Mouse (Mus musculus) gastrocnemius, adult 2 months (tissue): Measurements from ENCODE around the gene Atp1a4. TPM values are rescaled to one million over a fixed set of nuclear protein-coding genes. Genes with fewer than 3 reads are reported as not detected.

Source experiments
- DNase-seq: peaks from one replicate; pipeline ENCODE4 v3.0.0; 2022
- H3K27ac ChIP-seq: fragments of 200-600 bp; 2 replicates; pipeline ENCODE4 v1.8.1; 2022; ENCODE audit warnings: mild to moderate bottlenecking
- H3K4me3 ChIP-seq: fragments of 200-600 bp; 2 replicates; pipeline ENCODE4 v1.8.1; 2022; ENCODE audit warnings: mild to moderate bottlenecking, moderate library complexity
- CTCF ChIP-seq: fragments of 200-600 bp; IDR thresholded peaks from 2 replicates; pipeline ENCODE4 v1.8.1; 2022; ENCODE audit warnings: antibody characterized with exemption, mild to moderate bottlenecking, moderate library complexity
- intact Hi-C: fragments of 180-260 bp; cut with DNase I; formaldehyde crosslinking; loops from one replicate; pipeline ENCODE4 v1.15.1; 2025
- total RNA-seq, 2 experiments: library from RNA; stranded (reverse); gene quantifications; 2 replicates each; pipeline ENCODE4 v1.2.3; 2021

Atp1a4 gene
- total RNA-seq, 2 experiments from 2014 or later = 0.20 to 0.43 TPM

DNA sequence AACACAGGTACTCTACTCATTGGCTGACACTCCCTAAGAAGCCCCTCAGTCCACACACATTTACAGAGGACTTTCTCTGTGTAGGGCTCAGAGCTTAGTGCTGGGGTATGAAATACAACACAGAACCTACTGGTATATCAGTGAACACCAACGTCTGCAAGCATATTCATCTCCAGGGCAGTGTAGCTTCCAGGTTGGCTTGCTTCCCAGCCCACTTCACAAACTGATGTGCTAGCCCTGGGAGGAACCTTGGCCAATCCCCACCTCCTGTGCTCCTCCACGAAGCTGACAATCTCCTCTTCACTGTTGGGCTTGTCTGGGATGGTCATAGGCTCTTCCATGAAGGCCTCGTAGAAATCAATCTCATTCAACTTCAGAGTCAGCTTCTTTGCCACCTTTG, 43.5 kb downstream of the Atp1a4 start:
- peak; percentile 77 for DNase-seq
- intact Hi-C loops = loop anchor here (5.0 kb wide), 3 partner anchors 52 to 98 kb away; partner anchors contain the start of gene Atp1a2
- Histone ChIP-seq H3K27ac (peak overlapping the region; percentile 70), H3K4me3 (peak overlapping the region; percentile 77)
- no peak for TF ChIP-seq CTCF

DNA sequence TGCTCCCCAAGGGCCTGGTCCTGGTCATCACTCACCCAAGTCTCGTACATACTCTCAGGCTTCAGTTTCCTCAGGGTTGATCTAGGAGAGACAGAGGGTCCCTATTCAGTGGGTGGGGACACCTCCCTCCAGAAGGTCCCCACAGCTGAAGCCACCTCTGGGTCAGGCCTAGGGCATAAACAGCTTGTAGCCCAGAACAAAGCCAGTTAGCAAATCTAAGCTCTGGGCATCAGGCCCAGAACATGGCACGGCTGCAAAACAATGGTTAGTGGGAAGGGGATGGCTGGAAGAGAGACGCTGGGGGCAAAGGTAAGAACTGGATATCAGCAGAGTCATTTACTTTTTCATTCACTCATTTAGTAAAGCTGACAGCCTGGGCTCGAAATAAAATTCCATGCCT, 44.4 kb downstream of the Atp1a4 start:
- H3K4me3 ChIP-seq = peak overlapping the region; percentile 77
- TF ChIP-seq CTCF = no peak
- intact Hi-C loops = no loop called here
- DNase-seq = no peak
- peak overlapping the region; percentile 70 for H3K27ac ChIP-seq

DNA sequence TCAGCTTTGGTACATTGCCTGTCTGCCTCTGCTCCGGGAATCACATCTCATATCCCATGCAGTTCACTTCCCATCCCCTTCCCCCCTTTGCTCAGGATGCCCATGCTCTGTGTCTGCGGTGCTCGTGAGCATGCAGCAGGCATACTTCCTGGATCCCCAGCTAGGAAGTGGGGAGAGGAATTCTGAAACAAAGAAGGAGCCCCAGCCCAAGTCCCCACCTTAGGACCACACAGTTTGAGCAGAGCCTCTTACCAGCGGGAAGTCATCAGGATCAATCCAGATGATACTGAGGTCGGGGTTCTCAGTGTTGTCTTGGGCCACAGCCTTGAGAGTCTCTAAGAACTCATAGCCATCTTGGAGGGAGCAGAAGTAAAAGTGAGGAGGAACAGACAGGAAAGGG, 45.4 kb downstream of the Atp1a4 start:
- TF ChIP-seq CTCF = no peak
- DNase-seq = no peak
- Histone ChIP-seq H3K27ac (peak overlapping the region; percentile 70; the same call in 1 of the 2 replicates), H3K4me3 (peak overlapping the region; percentile 77; the same call in 1 of the 2 replicates)
- intact Hi-C loops = no loop called here

DNA sequence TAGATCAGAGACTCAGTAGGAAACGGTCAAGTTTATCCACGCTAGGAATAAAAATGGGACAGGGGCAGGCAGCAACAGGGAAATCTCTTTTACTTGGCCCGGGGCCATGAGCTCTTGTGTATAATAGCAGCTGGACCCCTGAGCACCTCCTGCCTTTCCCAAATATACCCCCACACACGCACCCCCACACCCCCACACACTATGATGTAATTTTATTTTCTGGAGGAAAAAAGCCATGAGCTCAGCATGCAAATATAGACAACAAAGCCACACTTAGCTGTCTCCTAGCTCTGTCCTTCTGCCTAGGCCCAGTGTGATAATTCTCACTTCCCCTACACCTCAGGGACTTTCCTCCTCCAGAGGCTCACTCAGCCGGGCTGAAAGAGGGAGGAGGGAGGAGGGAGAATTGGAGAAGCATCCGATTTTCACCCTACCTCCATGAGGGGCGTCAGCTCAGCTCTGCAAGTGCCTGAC, 51.1 kb downstream of the Atp1a4 start:
- Histone ChIP-seq H3K4me3 (peak overlapping the region; percentile 76), H3K27ac (peak overlapping the region; percentile 95)
- peak; percentile 36 for DNase-seq
- TF ChIP-seq CTCF = no peak
- intact Hi-C loops = loop anchor here (5.0 kb wide), 1 partner anchor 40 kb away; no protein-coding TSS in a partner anchor

DNA sequence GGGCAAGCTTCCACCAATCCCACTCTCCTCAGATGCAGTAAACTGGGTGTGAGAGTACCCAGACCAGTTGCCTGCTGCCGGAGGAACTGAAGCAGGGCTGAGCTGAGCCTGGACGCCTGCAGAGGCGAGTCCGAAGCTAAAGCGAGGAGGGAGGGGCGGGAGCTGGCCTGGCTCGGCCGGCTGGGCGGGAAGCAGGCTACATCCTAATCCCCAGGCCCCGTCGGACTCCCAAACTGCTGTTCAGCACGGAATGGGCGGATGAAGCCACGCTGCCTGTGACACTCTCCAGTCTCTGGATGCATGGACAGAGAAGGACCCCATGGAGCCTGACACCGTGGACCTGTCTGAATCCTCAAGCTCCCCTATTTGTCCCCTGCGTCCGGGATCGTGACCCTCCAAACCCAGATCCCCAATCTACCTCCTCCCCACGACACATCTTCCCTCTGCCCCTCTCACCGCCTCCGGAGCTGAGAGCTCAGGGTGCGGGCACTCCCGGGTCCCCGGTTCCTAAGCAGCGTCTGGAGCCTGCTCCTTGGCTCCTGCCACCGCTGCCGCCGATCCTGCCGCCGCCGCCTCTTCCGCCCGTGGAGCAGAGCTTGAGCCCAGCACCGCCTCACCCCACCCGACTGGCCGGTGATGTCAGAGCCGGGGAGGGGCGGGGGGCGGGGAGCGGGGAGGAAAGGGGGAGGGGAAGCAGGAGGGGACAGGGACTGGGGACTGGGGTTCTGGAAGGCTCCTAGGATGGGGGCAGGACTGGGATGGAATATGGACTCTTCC, 51.9 kb downstream of the Atp1a4 start, which contains the start of gene Pea15a:
Pea15a (minus strand) TSS at position 664 of the 777 bp plus-strand sequence.
- intact Hi-C loops = loop anchor here (5.0 kb wide), 1 partner anchor 41 kb away; no protein-coding TSS in a partner anchor
- peak within 1 kb of the TSS; percentile 76 for H3K4me3 ChIP-seq
- H3K27ac ChIP-seq = peak within 1 kb of the TSS; percentile 95
- TF ChIP-seq CTCF = no peak
- DNase-seq = peak; percentile 92

DNA sequence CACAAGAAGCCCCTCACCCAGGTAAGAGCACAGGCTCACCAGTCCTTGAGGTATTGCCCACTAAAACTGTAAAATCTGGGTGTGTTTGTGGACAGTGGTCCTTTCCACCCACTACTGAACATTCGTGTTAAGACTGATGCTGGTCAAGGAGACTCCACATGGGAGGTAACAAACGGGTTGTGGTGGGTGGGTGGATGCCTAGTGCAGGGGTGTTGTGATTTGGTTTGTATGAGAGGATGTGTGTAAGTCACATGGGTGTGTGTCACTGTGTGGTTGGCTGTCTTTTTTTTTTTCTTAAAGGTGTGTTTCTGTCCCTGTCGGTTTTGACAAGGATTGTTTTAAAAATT, 52.5 kb downstream of the Atp1a4 start:
- TF ChIP-seq CTCF = no peak
- intact Hi-C loops = loop anchor here (5.0 kb wide), 1 partner anchor 42 kb away; no protein-coding TSS in a partner anchor
- Histone ChIP-seq H3K27ac (peak overlapping the region; percentile 95), H3K4me3 (peak overlapping the region; percentile 76)
- no peak for DNase-seq

DNA sequence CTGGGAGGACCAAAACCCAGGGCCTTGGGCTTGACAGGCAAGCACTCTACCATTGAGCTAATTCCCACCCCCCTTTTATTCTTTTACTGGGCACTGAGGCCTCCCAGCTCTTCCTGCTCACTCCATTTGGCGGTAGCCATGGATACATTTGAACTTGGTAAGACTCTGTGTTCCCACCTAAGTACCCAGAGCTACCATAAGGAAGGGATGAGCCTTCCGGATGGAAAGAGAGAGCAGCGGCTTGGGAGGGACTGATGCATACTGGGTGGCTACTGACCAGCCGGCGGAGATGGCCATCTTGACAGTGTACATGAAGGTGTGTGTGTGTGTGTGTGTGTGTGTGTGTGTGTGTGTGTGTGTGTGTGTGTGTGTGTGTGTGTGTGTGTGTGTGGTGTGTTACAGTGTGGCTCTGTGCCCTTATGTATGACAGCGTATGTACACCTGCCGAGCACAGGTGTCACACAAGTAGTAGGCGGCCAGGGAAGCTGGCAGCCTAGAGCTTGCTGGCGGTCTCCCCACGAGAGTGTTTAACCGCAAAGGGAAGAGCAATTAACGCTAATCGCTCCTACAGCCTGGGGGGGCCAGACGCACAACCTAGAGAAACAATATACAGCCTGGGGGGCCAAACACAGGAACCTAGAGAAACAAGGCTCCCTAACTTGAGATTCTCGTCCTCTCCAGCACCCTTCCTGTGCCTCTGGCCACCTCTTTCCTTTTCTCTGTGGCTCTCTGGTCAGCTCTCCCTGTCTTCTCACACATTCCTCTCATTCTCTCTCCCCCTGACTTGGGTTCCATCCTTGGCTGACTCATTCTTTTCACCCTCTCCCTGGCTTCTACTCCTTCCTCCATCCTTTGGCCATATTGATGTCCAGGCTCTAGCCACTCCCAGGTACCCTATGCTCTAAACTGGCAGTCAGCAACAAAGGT, 53.1 kb downstream of the Atp1a4 start:
- H3K4me3 ChIP-seq = peak overlapping the region; percentile 76
- TF ChIP-seq CTCF = no peak
- DNase-seq = no peak
- intact Hi-C loops = loop anchor here (5.0 kb wide), 1 partner anchor 42 kb away; no protein-coding TSS in a partner anchor
- H3K27ac ChIP-seq = peak overlapping the region; percentile 95

DNA sequence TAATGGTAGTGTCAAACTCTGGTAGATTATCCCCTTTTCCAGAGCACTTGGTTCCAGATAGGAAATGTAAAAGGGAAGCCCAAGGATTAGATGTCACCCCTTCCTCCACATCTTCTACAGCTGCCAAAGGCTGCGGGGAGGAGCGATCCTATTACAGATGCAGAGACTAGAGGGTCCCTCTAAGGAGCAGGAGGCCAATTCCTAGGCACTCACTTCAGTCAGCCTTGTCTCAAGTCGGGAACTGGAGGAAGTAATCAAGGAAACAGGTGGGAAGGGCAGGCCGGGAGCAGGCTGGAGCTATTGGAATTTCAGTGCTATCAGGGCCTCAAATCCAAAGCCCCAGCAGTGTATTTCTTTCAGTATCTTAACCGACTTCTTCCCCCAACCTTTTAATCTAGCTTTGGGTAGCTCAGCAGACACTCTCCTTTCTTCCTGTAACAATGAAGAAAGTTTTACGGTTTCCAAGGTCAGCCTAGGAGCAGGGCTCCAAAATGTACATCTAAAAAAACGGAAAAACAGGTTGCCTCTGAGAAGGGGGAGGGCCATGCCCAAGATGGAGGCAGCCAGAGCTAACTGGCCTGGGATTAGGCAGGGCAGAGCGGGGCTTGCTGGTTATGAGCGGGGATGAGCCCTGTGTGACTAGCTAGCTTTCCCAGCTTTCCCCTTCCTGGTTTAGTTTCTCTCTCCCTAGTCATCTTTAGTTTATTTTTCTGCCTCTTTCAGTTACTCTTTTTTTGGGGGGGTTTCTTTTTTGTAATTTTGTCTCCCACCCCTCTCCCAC, 54.0 kb downstream of the Atp1a4 start:
- peak overlapping the region; percentile 76 for H3K4me3 ChIP-seq
- DNase-seq = no peak
- H3K27ac ChIP-seq = peak overlapping the region; percentile 78
- TF ChIP-seq CTCF = no peak
- intact Hi-C loops = no loop called here

DNA sequence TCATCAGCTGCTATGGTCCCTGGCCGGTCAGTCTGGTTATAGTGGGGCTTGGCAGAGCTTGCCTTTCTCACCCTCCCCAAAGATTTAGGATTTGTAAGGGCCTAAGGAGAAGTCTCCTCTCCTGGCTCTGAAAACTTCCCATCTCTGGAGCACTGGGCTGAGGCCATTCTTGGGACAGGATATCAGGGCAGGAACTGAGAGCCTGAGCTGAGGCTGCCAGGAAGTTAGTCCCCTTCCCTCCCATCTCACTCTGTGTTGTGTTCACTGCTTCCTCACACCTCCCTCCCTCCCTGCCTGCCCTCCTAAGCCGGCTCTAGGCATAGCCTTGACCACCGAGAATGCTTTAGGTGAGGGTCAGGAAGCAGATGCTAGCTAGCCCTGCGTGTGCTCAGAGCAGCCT, 54.6 kb downstream of the Atp1a4 start:
- intact Hi-C loops = no loop called here
- no peak for TF ChIP-seq CTCF
- Histone ChIP-seq H3K27ac (peak overlapping the region; percentile 78), H3K4me3 (peak overlapping the region; percentile 76)
- DNase-seq = no peak

DNA sequence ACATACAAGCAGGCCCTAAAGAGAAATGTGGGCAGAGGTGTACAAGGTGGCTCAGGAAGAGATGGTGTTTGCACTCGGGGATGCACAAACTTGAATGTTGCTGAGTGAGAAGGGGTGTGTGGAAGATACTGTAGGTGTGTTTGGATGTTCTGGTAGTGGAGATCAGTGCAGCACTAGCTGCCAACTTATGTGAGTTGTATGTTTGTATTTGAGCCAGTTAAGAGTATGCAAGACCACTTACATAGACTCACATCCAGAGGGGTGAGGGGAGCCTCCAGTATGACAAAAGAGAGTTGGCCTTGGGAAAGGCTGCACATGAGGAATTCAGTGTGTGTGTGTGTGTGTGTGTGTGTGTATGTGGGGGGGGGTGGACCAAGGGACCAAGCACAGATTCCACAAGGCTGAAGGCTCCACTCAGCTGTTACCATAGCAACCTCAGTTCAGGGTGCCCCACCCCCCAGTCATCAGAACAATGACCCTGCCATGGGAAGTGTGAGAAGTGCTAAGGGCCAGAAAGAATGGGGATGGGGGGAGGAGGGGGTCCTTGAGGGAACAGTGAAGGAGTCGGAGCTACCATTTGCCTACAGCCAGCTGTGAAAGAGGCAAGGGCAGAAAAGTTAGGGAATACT, 55.2 kb downstream of the Atp1a4 start:
- Histone ChIP-seq H3K27ac (peak overlapping the region; percentile 78), H3K4me3 (peak overlapping the region; percentile 76)
- TF ChIP-seq CTCF = no peak
- DNase-seq = no peak
- intact Hi-C loops = no loop called here
